Mouse (Mus musculus) kidney, postnatal 14 days (tissue): ENCODE data around the gene Cbs.
"Not testable (repeated sequence)": the region's sequence is repeated elsewhere in the genome, so short reads cannot be mapped to it uniquely, and the experiment has no call there.

Source experiments
- DNase-seq: peaks from one replicate; pipeline ENCODE4 v3.0.0; 2022; ENCODE audit warnings: mixed read lengths

Cbs gene

DNA sequence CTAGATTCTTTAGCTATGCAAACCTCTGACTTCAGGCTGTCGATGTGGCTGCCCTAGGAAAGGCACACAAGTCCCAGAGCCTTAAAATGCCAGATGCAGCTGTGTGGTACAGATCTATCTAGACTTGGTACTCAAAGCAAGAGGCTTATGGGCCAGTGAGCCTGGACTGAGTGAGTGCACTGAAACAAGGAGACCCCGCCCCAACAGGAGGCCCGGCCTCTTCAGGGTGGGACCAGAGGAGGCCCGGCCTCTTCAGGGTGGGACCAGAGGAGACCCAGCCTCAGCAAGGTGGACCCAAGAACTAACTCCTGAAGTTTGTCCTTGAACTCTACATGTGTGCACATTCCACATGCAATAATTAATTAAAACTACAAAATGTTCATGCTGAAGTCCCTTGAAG lies 5.9 kb upstream of the Cbs start:
- no peak for DNase-seq

GRCm38 (mm10) chr17:31642331-31642730 lies 5.3 kb upstream of the Cbs start:
- no peak for DNase-seq

GRCm38 (mm10) chr17:31639651-31640050 lies 2.6 kb upstream of the Cbs start:
- no peak for DNase-seq

- DNase-seq: peak; percentile 55
Measured at GRCm38 (mm10) chr17:31637866-31638570, 980 bp upstream of the Cbs start.

DNA sequence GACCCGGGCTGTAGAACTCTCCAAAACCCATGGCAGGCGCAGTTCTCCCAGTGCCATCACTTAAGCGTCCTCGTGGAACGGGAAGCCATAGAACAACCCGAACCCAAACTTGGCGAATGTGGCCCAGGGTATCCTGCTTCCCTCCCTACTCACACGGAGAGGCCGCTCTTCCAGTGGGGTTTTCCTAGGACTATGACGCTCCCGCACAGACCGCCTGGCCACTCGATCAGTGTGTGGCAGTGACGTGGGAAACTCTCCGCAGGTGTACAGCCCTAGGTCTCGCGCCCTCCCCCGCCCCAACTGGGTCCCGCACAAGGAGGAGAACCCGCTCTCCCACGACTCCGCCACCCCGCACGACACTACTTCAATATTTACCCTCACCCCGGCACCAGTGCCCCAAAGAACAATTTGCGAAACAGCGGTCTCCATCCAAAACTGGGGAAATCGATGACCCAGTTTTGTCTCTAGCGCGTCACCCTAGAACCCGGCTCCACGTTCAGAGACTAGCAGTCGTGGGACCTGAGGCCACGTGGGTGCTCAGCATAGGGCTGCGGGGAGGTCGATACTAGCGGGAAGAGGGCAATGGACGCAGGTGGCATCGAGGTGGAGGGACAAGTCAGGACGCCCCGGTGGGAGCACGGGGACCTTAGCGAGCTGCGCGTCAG lies 629 bp downstream of the Cbs start:
- DNase-seq: no peak

DNA sequence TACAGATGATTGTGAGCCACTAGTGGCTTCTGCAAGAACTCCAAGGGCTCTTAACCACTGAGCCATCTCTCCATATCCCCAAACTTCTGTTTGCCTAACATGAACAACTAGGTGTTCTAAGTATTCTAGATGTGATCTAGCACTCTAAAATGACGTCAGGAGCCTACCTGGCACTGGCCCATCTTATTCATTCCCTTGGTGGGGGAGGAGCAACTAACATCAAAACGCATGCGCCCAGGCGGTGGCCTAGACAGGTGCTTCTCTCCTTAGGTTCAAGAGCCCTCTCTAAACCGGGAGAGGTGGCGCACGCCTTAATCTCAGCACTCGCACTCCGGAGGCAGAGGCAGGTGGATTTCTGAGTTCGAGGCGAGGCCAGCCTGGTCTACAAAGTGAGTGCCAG lies 1.3 kb downstream of the Cbs start:
- no peak for DNase-seq

GRCm38 (mm10) chr17:31634896-31635295 lies 2.1 kb downstream of the Cbs start:
- no peak for DNase-seq

GRCm38 (mm10) chr17:31633007-31633406 lies 4.0 kb downstream of the Cbs start:
- peak; percentile 39 for DNase-seq

DNA sequence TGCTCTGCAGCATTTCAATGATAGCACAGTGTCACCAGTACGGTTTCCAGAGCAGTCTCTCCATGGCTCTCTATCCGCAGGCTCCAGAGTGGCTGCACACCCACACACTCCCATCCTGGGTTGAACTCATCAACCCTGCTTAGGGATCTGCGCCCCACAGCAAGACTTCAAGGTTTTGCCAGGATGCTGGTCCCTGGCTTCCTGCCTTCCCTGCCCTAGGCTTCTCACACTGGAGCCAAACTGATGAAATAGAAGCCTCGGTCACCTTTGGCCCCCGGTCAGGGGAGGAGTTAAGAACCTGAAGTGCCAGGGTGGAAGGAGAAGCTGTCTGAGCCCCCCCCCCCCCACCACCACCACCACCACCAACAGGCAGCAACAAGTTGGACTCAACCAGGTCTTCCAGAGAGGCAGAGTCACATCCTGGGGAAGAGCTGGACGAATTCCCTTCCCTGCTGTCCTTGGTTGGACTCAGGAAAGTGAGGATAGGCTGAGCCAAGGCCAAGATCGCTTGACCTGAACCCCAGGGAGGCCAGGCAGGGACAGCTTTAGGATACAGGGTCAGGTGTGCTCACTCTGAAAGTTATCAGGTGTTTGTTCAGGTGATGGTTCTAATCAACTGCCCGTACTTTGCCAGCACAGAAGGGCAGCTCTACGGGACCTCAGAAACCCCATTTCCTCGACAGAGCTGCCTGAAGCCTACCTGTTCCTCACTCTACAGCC lies 5.8 kb downstream of the Cbs start:
- no peak for DNase-seq

GRCm38 (mm10) chr17:31627961-31628360 lies 9.1 kb downstream of the Cbs start:
- DNase-seq: no peak

GRCm38 (mm10) chr17:31623101-31623500 lies 13.9 kb downstream of the Cbs start:
- DNase-seq: no peak

DNA sequence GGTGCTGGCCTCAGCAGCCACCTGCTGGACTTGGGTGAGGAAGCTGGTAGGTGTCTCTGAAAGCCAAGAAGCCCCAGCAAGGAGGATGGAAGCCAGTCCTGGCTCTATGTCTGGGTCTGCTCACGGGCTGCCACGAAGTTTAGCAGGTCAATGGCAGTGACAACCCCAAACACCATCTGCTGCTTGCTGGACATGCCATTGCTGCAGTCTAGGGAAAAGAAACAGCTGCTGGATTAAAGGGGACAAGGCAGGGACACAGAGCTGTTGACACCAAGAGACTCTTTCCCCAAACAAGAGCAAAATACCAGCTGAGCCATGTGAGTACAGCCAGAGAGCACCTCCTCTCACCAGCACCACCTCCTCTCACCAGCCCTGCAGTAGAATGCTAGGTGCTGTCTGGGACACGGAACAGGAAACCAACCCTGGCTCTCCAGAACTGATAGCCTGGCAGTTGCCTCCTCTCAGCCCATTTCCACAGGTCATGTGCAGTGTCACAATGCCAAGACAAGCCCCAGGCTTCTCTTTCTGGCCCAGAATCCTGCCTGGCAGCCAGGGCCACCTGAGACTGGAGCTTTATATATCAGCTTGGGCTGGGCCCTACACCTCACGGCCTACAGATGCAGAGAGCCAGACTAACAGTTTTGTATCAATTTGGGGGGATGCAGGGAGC lies 23.8 kb downstream of the Cbs start:
- DNase-seq: no peak

DNA sequence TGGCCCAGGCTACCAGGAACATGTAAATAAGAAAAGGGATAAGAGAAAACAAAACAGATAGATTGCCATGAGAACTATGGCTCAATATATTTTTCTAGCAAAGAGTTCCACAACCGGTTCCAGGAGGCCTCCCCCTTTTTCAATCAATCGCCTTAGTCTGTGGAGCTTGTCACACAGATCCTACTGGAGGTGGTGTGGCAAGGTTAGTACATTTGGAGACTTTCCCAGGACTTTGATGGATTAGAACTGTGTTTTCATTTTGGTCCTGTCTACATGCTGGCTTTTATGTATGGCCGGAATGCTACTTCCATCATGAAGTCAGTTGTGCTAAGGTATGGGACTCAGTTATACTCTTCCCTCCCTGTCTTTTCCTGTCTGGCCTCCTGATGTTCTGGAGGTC lies 27.1 kb downstream of the Cbs start:
- DNase-seq: no peak

- DNase-seq: not testable (repeated sequence)
Measured at GRCm38 (mm10) chr17:31609173-31609572, 27.9 kb downstream of the Cbs start.

GRCm38 (mm10) chr17:31607256-31607951 lies 29.6 kb downstream of the Cbs start:
- no peak for DNase-seq

GRCm38 (mm10) chr17:31606424-31606823 lies 30.6 kb downstream of the Cbs start:
- no peak for DNase-seq

- DNase-seq: peak; percentile 24
Measured at GRCm38 (mm10) chr17:31598593-31598992, 38.4 kb downstream of the Cbs start.

DNA sequence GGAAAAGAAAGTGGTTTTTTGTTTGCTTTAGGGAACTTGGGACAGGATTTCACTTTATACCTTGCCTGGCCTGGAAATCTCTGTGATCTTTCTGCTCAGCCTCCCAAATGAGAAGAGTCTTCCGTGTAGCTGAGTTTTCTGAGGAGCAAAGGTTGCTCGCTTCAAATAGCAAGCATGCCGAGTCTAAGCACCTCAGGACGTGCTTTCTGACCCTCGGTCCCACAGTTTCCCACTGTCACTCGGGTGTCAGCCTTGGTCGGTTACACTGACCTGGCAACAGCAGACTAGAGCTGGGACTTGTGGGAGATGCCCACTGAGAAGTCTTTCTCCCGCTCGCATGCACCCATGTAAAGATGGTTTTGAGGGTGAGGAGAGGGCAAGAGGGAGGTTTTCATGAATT lies 39.1 kb downstream of the Cbs start:
- DNase-seq: peak; percentile 26

DNA sequence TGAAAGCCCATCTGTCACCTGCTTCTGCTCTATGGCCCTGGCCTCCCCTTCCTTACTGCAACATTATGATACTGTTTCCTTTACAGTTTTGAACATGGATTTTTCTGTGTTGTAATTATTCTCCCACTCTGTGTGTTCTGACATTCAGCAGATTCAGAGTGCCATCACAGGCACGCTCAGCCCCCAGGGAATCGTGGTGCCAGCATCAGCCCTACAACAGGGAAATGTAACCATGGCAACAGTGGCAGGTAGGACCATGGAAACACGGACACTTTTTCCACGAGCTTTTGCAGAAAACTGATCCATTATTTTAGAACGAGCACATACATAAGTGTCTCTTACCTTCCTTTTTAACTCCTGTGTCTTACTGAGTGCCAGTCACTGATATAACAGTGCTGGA lies 42.0 kb downstream of the Cbs start:
- no peak for DNase-seq

GRCm38 (mm10) chr17:31594590-31594989 lies 42.4 kb downstream of the Cbs start:
- DNase-seq: no peak

DNA sequence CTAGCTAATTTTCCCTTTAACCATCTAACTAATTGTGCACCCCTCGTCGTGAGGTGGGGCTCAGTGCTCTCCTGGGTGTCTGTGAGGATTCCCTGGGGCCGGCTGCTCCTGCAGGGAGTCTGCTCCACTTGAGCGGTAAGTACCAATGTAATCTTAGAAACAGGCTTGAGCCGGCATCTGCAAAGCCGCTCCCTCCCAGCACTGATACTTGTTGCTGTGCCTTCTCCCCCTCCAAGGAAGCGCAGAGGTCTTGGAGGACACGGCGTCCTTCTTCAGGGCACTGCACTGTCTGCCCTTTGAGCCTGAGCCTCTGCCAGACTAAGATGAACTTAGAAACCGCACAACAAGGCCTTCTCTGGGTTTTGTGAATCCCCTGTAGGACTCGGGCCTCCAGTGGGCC lies 46.2 kb downstream of the Cbs start:
- no peak for DNase-seq

DNA sequence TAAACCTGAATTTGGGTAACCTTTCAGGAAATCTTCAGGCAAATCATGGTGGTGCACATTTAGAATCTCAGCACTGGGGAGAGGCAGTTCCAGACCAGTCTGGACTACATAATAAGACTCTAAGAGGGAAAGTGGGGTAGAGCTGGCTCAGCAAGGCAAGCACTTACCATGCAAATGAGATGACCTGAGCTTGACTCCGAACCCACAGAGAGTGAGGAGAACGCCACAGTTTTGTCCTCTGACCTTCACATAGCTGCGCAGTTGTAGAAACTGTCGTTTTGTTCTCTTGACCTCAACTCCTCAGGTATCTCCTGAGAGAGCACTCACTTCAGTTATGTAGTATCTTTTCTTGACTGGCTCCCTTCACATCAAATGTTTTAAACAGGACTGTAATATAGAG lies 48.3 kb downstream of the Cbs start:
- DNase-seq: no peak

- DNase-seq: peak; percentile 50
Measured at GRCm38 (mm10) chr17:31588115-31588514, 48.9 kb downstream of the Cbs start.
